Mouse (Mus musculus) myocyte (in vitro differentiated cells): ENCODE results near the gene Fam89b.

Experiments used
- CEBPB ChIP-seq: IDR thresholded peaks from 2 replicates; pipeline ENCODE4 v1.6.1; 2011; ENCODE audit warnings: mild to moderate bottlenecking, moderate library complexity; ENCODE audit not compliant: poor library complexity, insufficient read depth, severe bottlenecking
- E2F4 ChIP-seq: IDR thresholded peaks from one replicate; pipeline ENCODE4 v1.6.1; 2011; ENCODE audit warnings: mild to moderate bottlenecking, control low read depth, moderate library complexity; ENCODE audit not compliant: insufficient read depth
- MAX ChIP-seq: IDR thresholded peaks from one replicate; pipeline ENCODE4 v1.6.1; 2011; ENCODE audit warnings: low read depth, mild to moderate bottlenecking, control low read depth
- MYOD1 ChIP-seq, 3 experiments: IDR thresholded peaks; one replicate each; pipeline ENCODE4 v1.6.1; 2011; ENCODE audit warnings: control low read depth in 2 of 3, low read depth in 2 of 3, mild to moderate bottlenecking in 2 of 3, moderate library complexity in 1 of 3; ENCODE audit not compliant: insufficient read length in 2 of 3, control insufficient read depth in 1 of 3
- MYOG ChIP-seq, 3 experiments: IDR thresholded peaks; one replicate each; pipeline ENCODE4 v1.6.1; 2011; ENCODE audit warnings: control low read depth in 2 of 3, low read depth in 2 of 3, mild to moderate bottlenecking in 2 of 3; ENCODE audit not compliant: insufficient read length in 2 of 3, control insufficient read depth in 1 of 3, insufficient read depth in 1 of 3
- POLR2A ChIP-seq: IDR thresholded peaks from one replicate; pipeline ENCODE4 v1.6.1; 2011; ENCODE audit warnings: low read depth, mild to moderate bottlenecking, control low read depth, moderate library complexity; ENCODE audit not compliant: insufficient read length
- POLR2AphosphoS2 ChIP-seq: IDR thresholded peaks from one replicate; pipeline ENCODE4 v1.6.1; 2011; ENCODE audit warnings: low read depth, control low read depth; ENCODE audit not compliant: insufficient read length
- REST ChIP-seq: IDR thresholded peaks from one replicate; pipeline ENCODE4 v1.6.1; 2011; ENCODE audit warnings: mild to moderate bottlenecking, control low read depth, moderate library complexity; ENCODE audit not compliant: insufficient read depth, insufficient read length
- TCF12 ChIP-seq: IDR thresholded peaks from one replicate; pipeline ENCODE4 v1.6.1; 2011; ENCODE audit warnings: mild to moderate bottlenecking, control low read depth; ENCODE audit not compliant: poor library complexity, insufficient read depth, severe bottlenecking
- USF1 ChIP-seq: IDR thresholded peaks from one replicate; pipeline ENCODE4 v1.6.1; 2011; ENCODE audit warnings: low read depth, mild to moderate bottlenecking, control low read depth, moderate library complexity

GRCm38 (mm10) chr19:5692086-5692912, 37.2 kb downstream of the Fam89b start:
- TF ChIP-seq POLR2A = no peak
- TF ChIP-seq E2F4 = no peak
- no peak for TF ChIP-seq POLR2AphosphoS2
- TF ChIP-seq TCF12 = no peak
- TF ChIP-seq USF1 = no peak
- no peak for TF ChIP-seq MAX
- no peak for TF ChIP-seq CEBPB
- no peak for TF ChIP-seq MYOG (IDR thresholded peaks at IDR 0.05; ENCODE audit: control insufficient read depth in 1 of 3, insufficient read depth in 1 of 3, insufficient read length in 2 of 3, low read depth in 2 of 3)
- TF ChIP-seq MYOD1 (IDR thresholded peaks at IDR 0.05; ENCODE audit: control insufficient read depth in 1 of 3, insufficient read length in 2 of 3, low read depth in 2 of 3) = no peak
- TF ChIP-seq REST = no peak
